Mouse (Mus musculus) testis, postnatal 14 days (tissue): Measurements from ENCODE around the gene Rps18.
A peak's percentile ranks its signal among the peaks of the same experiment; 100 is the strongest.
"Not testable (repeated sequence)": the region's sequence is repeated elsewhere in the genome, so short reads cannot be mapped to it uniquely, and the experiment has no call there.

Source experiments
- DNase-seq: peaks from one replicate; pipeline ENCODE4 v3.0.0; 2021; ENCODE audit warnings: low spot score

Rps18 gene

GRCm38 (mm10) chr17:33955555-33956214 is at the start of gene Rps18, which contains the start of gene Vps52:
Gene Rps18 (minus strand): TSS chr17:33956001.
Gene Vps52 (plus strand): TSS chr17:33955812.
- peak; percentile 97 for DNase-seq

DNA sequence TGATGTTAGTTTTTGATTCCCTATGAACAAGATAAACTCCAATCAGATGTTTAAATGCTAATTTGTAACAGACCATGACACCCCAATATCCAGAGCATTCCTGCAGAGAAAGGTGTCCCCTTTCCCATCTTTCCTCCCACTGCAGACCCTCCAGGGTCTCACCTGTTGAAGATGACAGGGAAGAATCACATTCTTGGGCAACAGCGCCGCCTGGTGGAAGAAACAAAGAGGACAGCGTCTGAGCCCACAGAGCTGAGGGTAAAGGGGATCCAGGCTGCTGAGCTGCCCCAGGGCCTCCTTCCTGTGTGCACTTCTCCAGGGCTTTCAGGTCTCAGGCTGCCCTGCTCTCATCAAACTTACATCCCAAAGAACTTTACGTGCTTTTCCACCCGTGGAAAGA is 47.6 kb upstream of the Rps18 start:
- DNase-seq: no peak

DNA sequence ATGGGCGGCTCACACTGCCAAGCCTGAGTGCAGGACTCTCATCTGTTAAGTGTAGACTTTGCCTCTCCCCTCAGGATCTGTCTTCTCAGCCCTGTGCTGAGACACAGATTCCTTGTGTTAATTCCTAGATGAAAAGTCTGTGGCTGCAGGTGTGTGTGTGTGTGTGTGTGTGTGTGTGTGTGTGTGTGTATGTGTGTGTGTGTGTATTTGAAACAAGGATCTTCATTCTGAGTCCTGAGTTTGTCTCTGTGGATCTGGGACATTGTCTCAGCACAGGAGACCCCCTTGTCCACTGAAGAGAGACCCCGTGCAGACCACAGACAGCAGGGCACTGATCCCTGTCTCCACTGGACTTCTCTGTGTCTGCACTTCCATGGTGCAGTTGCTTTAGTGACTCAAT is 45.0 kb upstream of the Rps18 start:
- not testable (repeated sequence) for DNase-seq

DNA sequence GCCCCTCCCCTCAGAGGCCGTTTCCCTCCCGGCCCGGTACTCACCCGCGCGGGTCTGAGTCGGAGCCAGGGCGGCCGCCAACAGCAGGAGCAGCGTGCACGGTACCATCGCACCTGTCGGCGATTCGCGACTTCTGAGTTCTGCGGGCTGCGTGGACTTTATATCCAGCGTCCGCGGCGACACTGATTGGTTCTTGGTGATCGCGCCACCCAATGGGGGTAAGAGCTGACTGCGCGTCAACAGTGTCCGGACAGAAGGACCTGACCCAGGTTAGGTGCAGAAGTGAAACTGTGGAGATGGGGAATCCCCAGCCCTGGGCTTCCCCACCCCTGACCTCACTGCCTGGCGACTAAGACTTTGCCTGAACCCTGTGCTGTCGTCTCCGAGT is 44.3 kb upstream of the Rps18 start, which contains the start of gene H2-K1:
Gene H2-K1 (minus strand): TSS at position 198 of the 388 bp plus-strand sequence.
- DNase-seq: peak; percentile 85

- DNase-seq: peak; percentile 30
Measured at GRCm38 (mm10) chr17:33999341-34000149, 43.7 kb upstream of the Rps18 start.

DNA sequence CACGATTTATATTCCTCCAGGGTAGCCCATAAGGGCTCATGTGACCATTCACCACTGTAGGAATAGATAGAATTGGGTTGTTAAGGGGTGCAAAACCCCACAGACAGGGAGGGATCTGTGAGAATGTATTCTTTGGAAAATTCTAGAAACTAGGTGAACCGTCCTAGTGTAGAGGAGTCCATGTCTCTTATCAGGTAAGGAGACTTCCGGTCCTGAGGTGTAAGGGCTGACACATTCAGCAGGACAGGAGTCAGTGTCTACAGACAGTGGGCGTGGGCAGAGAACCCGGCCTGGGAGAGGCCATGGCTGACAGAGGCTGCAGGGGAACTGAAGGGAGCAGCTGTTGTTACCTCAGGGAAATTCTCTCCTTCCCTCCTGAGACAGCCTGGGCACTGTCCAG is 42.9 kb upstream of the Rps18 start:
- not testable (repeated sequence) for DNase-seq

DNA sequence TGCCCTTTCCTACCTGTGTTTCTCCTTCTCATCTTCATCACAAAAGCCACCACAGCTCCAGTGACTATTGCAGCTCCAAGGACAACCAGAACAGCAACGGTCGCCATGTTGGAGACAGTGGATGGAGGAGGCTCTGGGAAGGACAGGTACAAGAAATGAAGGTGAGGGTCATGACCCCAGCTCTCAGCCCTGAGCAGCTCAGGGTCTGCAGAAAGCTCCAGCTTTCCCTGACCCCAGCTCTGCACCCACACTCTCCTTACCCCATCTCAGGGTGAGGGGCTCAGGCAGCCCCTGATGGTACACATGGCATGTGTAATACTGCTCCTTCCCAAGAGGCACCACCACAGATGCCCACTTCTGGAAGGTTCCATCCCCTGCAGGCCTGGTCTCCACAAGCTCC is 41.2 kb upstream of the Rps18 start:
- DNase-seq: not testable (repeated sequence)

DNA sequence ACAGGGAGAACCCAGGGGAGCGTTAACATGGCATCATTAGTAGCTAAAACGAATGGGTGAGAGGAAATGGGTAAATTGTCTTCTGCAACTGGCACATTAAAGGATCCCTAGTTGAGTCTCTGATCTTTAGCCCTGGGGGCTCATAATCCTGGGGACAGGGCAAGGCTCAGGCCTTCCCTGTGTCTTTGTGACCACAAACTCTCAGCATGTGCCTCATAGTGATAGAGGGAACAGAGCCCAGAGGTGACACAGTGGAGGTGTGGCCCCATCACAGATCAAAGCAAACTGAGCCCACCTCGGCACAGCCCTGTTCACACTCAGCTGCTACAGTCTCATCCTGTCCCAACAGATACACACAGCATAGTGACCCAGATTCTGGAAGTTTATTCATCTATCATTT is 39.9 kb upstream of the Rps18 start:
- no peak for DNase-seq

DNA sequence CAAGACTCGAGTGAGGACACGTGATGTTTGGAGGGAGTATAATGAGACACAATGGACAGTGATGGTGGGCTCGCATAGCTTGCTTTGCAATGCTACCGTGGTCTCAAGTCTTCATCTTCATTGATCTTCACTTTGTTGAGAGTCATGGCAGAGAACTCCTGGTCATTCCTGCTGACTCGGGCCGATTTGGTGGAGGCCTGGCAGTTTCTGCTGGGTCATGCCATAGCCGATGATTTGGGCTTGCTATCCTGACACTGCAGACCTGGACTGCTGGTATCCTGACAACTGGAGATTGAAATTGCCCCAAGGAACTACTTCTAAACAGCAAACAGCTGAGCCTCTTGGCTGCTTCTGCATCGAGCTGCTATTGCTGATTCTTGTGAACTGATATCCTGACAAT is 39.2 kb upstream of the Rps18 start:
- DNase-seq: no peak

DNA sequence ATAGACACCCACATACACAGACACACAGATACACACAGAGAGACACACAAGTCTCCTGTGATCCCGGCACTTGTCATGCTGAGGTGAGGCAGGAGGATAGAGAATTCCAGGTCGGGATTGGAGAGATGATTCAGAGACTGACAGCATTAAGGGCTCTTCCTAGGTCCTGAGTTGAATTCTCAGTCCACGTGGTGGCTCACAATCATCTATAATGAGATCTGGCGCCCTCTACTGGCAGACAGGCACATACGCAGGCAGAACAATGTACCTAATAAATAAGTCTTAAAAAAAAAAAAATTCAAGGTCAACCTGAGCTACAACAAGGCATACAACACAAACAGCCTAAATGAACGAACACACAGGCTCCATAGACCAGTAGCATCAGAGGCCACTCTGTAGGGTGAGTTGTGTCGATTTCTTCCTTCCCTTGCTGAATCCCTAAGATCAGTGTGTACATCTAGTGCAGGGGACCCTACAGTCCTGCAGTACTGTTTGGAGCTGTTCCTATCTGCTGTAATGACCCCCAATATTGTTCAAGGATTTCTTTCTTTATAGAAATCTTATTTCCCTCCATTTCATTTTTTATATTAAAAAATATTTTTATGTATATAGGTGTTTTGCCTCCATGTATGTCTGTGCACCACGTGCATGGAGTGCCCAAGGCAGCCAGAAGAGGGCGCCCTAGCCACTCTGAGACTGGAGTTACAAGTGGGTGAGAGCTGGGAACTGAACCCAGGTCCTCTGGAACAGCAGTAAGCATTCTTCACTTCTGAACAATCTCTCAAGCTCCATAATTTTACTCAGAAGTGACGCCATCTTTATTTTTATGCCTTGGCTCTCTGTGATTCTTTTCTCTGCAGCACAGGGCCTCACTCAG is 36.2 kb upstream of the Rps18 start:
- peak; percentile 42 for DNase-seq

DNA sequence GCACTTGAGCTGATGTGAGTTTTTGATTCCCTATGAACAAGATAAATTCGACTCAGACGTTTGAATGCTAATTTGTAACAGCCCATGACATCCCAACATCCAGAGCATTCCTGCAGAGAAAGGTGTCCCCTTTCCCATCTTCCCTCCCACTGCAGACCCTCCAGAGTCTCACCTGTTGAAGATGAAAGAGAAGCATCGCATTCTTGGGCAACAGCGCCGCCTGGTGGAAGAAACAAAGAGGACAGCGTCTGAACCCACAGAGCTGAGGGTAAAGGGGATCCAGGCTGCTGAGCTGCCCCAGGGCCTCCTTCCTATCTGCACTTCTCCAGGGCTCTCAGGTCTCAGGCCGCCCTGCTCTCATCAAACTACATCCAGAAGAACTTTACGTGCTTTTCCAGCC is 26.3 kb upstream of the Rps18 start:
- peak; percentile 29 for DNase-seq

- peak; percentile 73 for DNase-seq
Measured at GRCm38 (mm10) chr17:33981192-33981909, 25.6 kb upstream of the Rps18 start.

DNA sequence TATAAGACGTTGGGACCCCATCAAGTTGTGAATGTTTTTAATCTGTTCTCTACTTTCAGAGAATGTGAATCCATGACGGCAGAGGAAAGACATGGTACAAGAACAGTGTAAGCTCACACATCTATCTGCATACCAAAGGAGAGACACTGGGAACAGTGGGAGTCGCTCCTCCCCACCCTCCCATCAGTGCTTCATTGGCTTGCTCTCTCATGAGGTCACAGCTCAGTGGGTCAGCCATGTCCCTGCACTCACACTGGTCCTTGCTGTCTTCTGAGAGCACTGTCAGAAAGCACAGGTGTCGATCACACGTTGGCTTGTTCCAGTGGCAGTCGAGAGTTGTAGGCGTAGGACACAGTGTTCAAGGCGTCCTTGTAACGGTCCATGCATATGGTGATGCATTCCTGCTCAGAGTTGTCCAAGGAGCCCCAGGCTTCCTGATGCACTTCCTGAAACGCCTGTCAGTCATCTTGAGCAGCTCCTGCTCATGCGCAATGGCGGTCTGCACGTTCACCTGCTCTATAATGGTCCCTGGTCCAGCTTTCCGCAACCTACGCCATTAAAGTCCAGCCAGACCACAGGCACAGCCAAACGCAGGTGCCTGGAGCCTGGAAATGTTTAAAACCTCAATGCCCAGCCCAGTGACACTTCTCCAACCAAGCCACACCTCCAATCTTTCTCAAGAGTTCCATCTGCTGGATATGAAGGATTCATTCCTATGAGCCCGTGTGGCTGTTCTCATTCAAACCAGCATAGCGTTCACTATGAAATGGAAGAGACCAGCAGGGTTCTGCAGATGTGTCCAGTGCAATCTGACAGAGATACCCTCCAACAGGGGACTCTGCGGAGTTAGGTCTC is 24.6 kb upstream of the Rps18 start:
- DNase-seq: no peak

DNA sequence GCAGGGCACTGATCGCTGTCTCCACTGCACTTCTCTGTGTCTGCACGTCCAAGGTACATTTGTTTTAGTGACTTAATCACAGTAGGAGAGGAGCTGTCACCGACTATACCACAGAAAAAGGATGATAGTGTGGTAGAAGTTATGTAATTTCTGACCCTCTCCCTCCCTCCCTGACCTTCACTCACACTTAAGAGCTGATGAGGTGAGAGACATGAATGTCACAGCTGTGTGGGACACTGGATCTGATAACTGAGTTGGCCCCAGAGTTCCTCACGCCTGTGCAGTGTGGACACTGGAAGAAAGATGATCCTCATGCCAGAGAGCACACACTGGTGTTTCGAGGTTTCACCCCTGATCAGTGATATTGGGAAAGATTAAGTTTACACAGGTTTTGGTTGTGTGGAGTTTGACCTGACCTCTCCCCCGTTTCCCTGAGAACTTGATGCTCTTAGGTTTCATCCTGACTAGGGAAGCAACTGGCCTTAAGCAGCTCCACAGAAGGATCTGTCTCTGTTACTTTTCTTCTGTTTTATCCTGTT is 23.8 kb upstream of the Rps18 start:
- no peak for DNase-seq

GRCm38 (mm10) chr17:33978631-33979031 is 22.8 kb upstream of the Rps18 start:
- peak; percentile 54 for DNase-seq

GRCm38 (mm10) chr17:33977861-33978557 is 22.2 kb upstream of the Rps18 start:
- DNase-seq: no peak

DNA sequence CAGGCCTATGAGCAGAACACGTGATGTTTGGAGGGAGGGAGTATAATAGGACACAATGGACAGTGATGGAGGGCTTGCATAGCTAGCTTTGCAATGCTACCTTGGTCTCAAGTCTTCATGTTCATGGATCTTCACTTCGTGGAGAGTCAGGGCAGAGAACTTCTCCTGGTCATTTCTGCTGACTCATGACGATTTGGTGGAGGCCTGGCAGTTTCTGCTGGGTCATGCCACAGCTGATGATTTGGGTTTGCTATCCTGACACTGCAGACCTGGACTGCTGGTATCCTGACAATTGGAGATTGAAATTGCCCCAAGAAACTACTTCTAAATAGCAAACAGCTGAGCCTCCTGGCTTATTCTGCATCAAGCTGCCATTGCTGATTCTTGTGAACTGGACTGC is 17.8 kb upstream of the Rps18 start:
- DNase-seq: no peak

DNA sequence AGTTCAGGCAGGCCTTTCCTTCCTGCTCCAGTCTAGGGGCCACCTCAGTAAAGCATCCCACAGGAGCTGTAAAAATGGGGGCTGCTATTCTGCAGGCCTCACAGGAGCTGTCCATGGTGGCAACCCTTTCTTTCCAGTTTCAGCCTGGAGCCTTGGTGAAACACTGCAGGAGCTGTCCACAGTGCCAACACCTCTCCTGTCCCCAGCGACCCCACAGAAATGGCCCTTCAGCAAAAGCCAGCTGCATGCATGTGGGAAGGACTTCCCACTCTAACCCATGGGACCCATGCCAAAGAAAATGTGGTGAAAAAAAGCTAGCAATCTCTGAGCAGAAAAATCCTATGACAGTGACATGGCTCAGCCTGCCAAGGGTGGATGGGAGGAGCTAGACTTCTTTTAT is 16.9 kb upstream of the Rps18 start:
- DNase-seq: no peak

GRCm38 (mm10) chr17:33969394-33969793 is 13.6 kb upstream of the Rps18 start:
- DNase-seq: no peak

DNA sequence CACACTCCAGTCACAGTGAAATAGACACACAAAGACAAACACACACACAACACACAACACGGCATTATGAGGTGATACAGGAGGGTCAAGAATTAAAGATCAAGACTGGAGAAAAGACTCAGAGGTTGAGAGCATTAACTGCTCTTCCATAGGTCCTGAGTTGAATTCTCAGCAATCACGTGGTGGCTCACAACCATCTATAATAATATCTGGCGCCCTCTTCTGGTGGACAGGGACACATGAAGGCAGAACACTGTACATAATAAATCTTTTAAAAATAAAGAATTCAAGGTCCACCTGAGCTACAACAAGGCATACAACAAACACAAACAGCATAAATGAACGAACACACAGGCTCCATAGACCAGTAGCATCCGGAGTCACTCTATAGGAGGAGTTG is 13.1 kb upstream of the Rps18 start:
- no peak for DNase-seq
